Mouse (Mus musculus) lung, postnatal 0 days (tissue): Measurements from ENCODE around the gene Olfr1317.

Experiments
- CTCF ChIP-seq: IDR thresholded peaks from 2 replicates; pipeline ENCODE4 v1.5.1; 2016; ENCODE audit warnings: antibody characterized with exemption, mild to moderate bottlenecking
- EP300 ChIP-seq: IDR thresholded peaks from 2 replicates; pipeline ENCODE4 v1.6.1; 2016; ENCODE audit warnings: antibody characterized with exemption, mild to moderate bottlenecking, control low read depth

DNA sequence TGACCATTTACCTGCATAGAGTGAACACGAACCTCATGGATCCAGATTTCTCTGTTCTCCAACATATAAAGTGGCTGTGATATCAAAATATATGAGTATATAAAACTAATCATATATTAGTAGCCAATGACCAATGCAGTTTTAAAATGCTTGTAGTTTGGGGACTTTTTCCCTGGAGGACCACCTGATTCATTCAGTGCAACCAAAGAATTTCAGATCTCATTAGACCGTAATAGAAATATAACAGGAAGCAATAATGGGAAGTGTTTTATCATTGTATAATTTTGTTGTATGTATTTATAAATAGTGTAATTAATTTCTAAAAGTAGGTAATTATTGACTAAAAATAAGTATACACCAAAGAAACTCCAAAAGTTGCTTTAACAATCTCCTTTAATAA lies 5.3 kb upstream of the Olfr1317 start, which contains the start of gene Olfr1316:
- TF ChIP-seq CTCF (no peak), EP300 (no peak)
